Mouse (Mus musculus): ENCODE measurements around the gene 1700012A03Rik. TPM values are rescaled to one million over a fixed set of nuclear protein-coding genes. Genes with fewer than 3 reads are reported as not detected.

Gene 1700012A03Rik
- polyA plus RNA-seq, 1 experiment: 2.9 TPM

DNA sequence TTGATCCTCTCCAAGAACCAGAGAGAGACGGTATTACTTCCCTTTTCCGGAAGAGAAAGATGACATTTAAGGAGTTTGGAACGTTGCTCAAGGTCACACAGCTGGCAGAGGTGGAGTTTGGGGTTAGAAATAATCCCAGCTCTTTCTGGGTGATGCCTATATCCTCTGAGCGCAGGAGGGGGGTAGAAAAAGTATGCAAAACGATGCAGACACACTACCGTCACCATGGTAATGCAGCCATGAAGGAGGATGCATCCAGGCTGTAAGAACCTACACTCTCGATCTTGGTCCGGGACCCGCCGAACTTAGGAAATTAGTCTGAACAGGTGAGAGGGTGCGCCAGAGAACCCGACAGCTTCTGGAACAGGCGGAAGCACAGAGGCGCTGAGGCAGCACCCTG, 43.3 kb downstream of the 1700012A03Rik start:
- no peak for DNase-seq (ENCODE audit: low read depth)

DNA sequence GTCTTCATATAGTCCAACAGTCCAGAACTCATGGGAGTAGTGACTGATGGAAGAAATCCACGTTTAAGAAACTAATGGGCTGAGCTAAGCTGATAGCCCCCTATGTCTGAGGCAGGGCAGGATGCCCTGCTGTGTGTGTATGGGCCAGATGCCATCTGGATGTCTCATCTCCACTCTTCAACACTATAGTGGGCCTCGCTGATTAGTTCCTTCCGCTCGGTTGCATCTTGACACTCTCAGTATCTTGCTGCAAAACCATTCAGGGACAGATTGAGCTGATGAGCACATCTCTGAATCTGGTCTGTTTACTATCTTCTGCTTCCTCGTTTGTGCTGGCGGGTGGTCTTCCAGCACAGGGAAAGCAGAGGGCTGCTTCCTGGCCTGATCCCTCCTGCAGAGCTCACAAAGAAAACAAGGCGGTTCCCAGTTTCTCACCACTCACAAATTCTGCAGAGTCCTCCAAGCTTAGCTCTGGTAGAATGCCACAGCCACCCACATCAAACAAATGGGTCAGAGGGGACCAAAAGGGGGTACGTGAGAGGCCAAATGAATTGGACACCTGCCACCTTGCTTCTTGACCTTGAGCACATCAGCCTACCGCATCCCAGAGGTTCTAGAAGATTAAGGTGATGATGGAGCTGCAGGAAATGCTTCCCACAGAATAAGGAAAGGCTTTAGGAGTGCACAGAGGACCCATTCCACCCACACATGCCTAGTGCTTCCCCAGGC, 55.7 kb downstream of the 1700012A03Rik start:
- DNase-seq (ENCODE audit: low read depth): no peak
